Mouse (Mus musculus) ES-E14 (cell line): ENCODE results near the gene Psmb8. TPM values are rescaled to one million over a fixed set of nuclear protein-coding genes. Genes with fewer than 3 reads are reported as not detected.
"Not testable (repeated sequence)": the region's sequence is repeated elsewhere in the genome, so short reads cannot be mapped to it uniquely, and the experiment has no call there.

Experiments used
- DNase-seq: peaks from one replicate; pipeline ENCODE4 v3.0.0-alpha.2; 2013; ENCODE audit warnings: low read depth, low spot score
- H3K27ac ChIP-seq: 2 replicates; pipeline ENCODE4 v1.5.1; 2012; ENCODE audit warnings: low read depth, mild to moderate bottlenecking, low read length, moderate library complexity, mixed read lengths; ENCODE audit not compliant: poor library complexity, insufficient read depth, severe bottlenecking
- H3K36me3 ChIP-seq: 2 replicates; pipeline ENCODE4 v1.6.1; 2012; ENCODE audit warnings: mild to moderate bottlenecking, low read length, moderate library complexity, mixed read lengths; ENCODE audit not compliant: control insufficient read depth, poor library complexity, insufficient read depth, severe bottlenecking
- H3K4me1 ChIP-seq, 2 experiments: fragments of 150-350 bp in 1 of 2; sonication (generic) in 1 of 2; 2 replicates each; pipeline ENCODE4 v1.6.1; 2012; ENCODE audit warnings: low read length in 2 of 2, mild to moderate bottlenecking in 1 of 2, mixed read lengths in 1 of 2; ENCODE audit not compliant: control insufficient read depth in 2 of 2, insufficient read depth in 2 of 2, poor library complexity in 1 of 2
- H3K4me3 ChIP-seq, 2 experiments: fragments of 150-350 bp in 1 of 2; sonication (generic) in 1 of 2; 2 replicates each; pipeline ENCODE4 v1.5.1; 2012; ENCODE audit warnings: low read length in 2 of 2, low read depth in 1 of 2, mild to moderate bottlenecking in 1 of 2, mixed read lengths in 1 of 2; ENCODE audit not compliant: insufficient read depth in 1 of 2, poor library complexity in 1 of 2, severe bottlenecking in 1 of 2
- H3K9ac ChIP-seq: 2 replicates; pipeline ENCODE4 v1.6.1; 2012; ENCODE audit warnings: low read depth, mild to moderate bottlenecking, low read length, mixed read lengths; ENCODE audit not compliant: poor library complexity, insufficient read depth, severe bottlenecking
- H3K9me3 ChIP-seq: fragments of 150-350 bp; sonication (generic); 2 replicates; pipeline ENCODE4 v1.6.1; 2012; ENCODE audit warnings: low read depth, mild to moderate bottlenecking, low read length; ENCODE audit not compliant: control insufficient read depth, insufficient read depth
- CHD2 ChIP-seq: IDR thresholded peaks from 2 replicates; pipeline ENCODE4 v1.6.1; 2014; ENCODE audit warnings: mild to moderate bottlenecking, low read depth, low read length, inconsistent platforms
- HCFC1 ChIP-seq: IDR thresholded peaks from 2 replicates; pipeline ENCODE4 v1.6.1; 2012; ENCODE audit warnings: low read length, inconsistent platforms, borderline replicate concordance; ENCODE audit not compliant: insufficient read depth
- MAFK ChIP-seq: IDR thresholded peaks from 2 replicates; pipeline ENCODE4 v1.6.1; 2014; ENCODE audit warnings: mild to moderate bottlenecking, low read depth, low read length, inconsistent platforms; ENCODE audit not compliant: insufficient read depth
- ZC3H11A ChIP-seq: IDR thresholded peaks from 2 replicates; pipeline ENCODE4 v1.6.1; 2012; ENCODE audit warnings: low read depth, mild to moderate bottlenecking, inconsistent platforms, low read length, borderline replicate concordance
- ZNF384 ChIP-seq: IDR thresholded peaks from 2 replicates; pipeline ENCODE4 v1.6.1; 2012; ENCODE audit warnings: low read depth, low read length, inconsistent platforms
- in situ Hi-C, 2 experiments: fragments of 600-800 bp; cut with MboI; formaldehyde crosslinking; loops; one replicate each; pipeline ENCODE4 v1.15.1; 2025; ENCODE audit warnings: low sequenced_read_pairs in 2 of 2, inconsistent platforms in 1 of 2; ENCODE audit not compliant: unreplicated experiment in 2 of 2
- total RNA-seq: library from RNA; depleted of rRNA; stranded (reverse); fragments of 300-350 nt; gene quantifications from 2 replicates; pipeline ENCODE4 v1.2.3, GENCODE M21; 2012

The Psmb8 gene
- total RNA-seq, 1 experiment = 7.4 TPM

- H3K9me3 ChIP-seq = peaks cover 9% of the 10 kb centered on the region; the same call in 1 of the 2 replicates
- DNase-seq = no peak
- no peak overlapping the region for H3K27ac ChIP-seq
- in situ Hi-C loops = no loop called here
- H3K4me3 ChIP-seq = no peak overlapping the region
- H3K4me1 ChIP-seq = no peaks in the 10 kb centered on the region
- no peaks in the 10 kb centered on the region for H3K36me3 ChIP-seq
- H3K9ac ChIP-seq = no peak overlapping the region
- no peak for TF ChIP-seq MAFK
- no peak for TF ChIP-seq ZNF384
- no peak for TF ChIP-seq ZC3H11A
- no peak for TF ChIP-seq CHD2
- no peak for TF ChIP-seq HCFC1
Observed at GRCm38 (mm10) chr17:34224816-34225215, 27.3 kb downstream of the Psmb8 start.

DNA sequence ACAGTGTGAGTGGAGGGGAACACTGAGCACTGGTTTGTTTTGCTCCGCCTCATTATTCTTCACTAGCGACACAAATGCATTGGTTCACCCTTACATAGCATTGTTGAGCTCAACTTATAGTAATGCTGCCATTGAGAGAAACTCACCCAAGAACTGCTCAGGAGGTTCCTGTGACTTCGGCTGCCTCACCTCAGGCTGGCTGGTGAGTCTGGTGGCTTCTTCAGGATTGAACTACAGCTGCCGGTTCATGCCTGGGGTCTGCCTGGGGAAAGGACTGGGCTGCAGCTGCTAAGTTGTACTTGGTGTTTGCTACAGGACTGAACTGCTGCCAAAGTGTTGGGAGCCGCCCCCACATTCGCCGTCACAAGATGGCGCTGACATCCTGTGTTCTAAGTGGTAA lies 27.9 kb downstream of the Psmb8 start:
- H3K9me3 ChIP-seq = peaks cover 9% of the 10 kb centered on the region; the same call in 1 of the 2 replicates
- H3K4me1 ChIP-seq = no peaks in the 10 kb centered on the region
- no peak for DNase-seq
- H3K4me3 ChIP-seq = no peak overlapping the region
- no peaks in the 10 kb centered on the region for H3K36me3 ChIP-seq
- in situ Hi-C loops = no loop called here
- TF ChIP-seq ZC3H11A = no peak
- no peak for TF ChIP-seq HCFC1
- no peak for TF ChIP-seq ZNF384
- no peak for TF ChIP-seq CHD2
- H3K27ac ChIP-seq = no peak overlapping the region
- no peak overlapping the region for H3K9ac ChIP-seq

DNA sequence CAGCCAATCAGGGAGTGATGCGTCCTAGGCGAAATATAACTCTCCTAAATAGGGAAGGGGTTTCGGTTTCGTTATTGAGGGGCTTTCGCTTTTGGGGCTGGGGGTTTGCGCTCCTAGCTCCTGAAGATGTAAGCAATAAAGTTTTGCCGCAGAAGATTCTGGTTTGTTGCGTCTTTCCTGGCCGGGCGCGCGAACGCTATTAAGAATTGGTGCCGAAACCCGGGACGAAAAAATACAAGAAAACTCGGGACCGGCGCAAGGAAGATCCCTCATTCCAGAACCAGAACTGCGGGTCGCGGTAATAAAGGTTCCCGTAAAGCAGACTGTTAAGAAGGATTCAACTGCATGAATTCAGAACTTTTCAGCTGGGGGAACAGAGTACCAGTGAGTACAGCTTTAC lies 28.4 kb downstream of the Psmb8 start:
- in situ Hi-C loops, H3K9me3 ChIP-seq, H3K36me3 ChIP-seq, H3K9ac ChIP-seq, H3K4me3 ChIP-seq, DNase-seq, H3K4me1 ChIP-seq, H3K27ac ChIP-seq: not testable (repeated sequence)

- H3K9ac ChIP-seq, H3K27ac ChIP-seq, in situ Hi-C loops, DNase-seq, H3K36me3 ChIP-seq, H3K4me1 ChIP-seq, H3K4me3 ChIP-seq: not testable (repeated sequence)
- peaks cover 17% of the 10 kb centered on the region for H3K9me3 ChIP-seq
Observed at GRCm38 (mm10) chr17:34230971-34231370, 33.5 kb downstream of the Psmb8 start.

- H3K4me3 ChIP-seq, in situ Hi-C loops, H3K4me1 ChIP-seq, H3K36me3 ChIP-seq, DNase-seq, H3K27ac ChIP-seq, H3K9ac ChIP-seq: not testable (repeated sequence)
- peaks cover 20% of the 10 kb centered on the region for H3K9me3 ChIP-seq
Observed at GRCm38 (mm10) chr17:34232021-34232420, 34.5 kb downstream of the Psmb8 start.
